Mouse (Mus musculus) NIH3T3 (cell line): ENCODE measurements around the gene Cst7.

Experiments
- DNase-seq: peaks from one replicate; pipeline ENCODE4 v3.0.0-alpha.2; 2012; ENCODE audit warnings: low read depth

The Cst7 gene

DNA sequence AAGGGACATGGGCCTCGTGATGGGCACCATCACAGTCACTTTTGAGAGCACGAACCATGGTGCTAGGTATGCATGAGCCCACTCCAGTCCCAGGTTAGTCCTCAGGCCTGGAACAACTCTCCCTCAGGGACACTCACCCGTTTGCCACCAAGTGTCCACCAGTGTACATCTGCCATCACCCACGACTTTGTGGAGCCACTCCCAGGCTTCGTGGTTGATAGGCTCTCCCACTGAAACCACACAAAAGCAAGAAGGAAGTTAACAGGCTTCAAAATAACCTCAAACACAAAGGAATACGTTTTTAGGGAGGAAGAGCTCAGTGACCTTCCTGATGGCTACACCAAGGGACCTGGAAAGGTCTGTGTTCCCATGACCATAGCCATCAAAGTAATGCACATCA, 56.9 kb downstream of the Cst7 start:
- no peak for DNase-seq
